Mouse (Mus musculus) stomach, postnatal 0 days (tissue): ENCODE results near the gene Ubn2.

ENCODE experiments used
- CTCF ChIP-seq: IDR thresholded peaks from 2 replicates; pipeline ENCODE4 v1.5.1; 2016; ENCODE audit warnings: antibody characterized with exemption, low read depth, mild to moderate bottlenecking, moderate library complexity
- EP300 ChIP-seq: optimal IDR thresholded peaks from 2 replicates; pipeline ENCODE3; 2016; ENCODE audit warnings: antibody characterized with exemption

DNA sequence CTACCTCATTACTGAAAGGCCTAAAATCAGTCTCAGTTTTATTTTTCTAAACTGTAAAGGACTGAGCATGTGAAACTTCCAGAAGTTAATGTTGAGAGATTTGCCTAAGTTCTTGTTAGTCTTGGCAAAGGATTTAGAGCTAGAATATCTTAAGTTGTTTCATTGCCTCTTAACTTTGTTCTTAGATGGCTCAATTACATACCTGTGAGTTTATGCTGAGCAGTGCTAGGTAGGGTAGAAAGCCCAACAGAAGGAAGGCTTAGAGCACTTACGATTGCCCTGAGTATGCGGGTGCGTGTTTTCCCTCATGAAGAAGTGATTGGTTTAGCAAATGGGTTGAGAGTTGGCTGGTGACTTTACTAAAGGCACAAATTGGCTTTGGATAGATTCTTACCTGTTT is 24.3 kb downstream of the Ubn2 start:
- TF ChIP-seq EP300 (no peak), CTCF (no peak)
